In the genomic region with DNA sequence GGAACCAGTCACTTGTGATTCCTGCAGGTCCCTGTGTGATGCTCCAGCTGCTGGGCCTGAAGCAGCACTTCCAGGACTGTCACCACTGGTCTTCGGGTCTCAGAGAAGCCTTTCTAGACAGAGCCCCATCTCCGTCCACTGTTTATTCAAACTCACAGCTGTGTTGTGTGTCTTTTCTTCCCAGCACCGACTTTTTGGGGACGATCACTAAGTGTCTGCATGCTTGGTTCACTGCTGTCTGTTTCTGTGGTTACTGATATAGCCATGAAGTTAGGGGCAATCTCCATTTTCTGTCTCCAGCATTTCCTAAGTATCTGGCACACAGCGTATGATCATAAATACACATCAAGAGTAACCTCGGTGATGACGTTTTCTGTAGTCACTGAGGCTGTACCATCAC, we compare ENCODE assay signal across 17 mouse cellular contexts.
A peak's percentile ranks its signal among the peaks of the same experiment; 100 is the strongest.
DNase-seq lines count a peak whose midpoint lies in the region; ATAC-seq and TF ChIP-seq lines count a peak whose summit lies in the region.
"Had no signal": no experiment of that assay in that cellular context is flagged by ENCODE, and none has a peak within 500 bp of the region (broad histone marks: within the 10 kb centered on the region; RNA-seq: fewer than 3 reads in every experiment).

No protein-coding gene starts in this region.

- no peak overlapping the region for H3K9ac ChIP-seq in limb, embryonic 15.5 days
- H3K9ac ChIP-seq in neural tube, embryonic 11.5 days (ENCODE audit: low read length): peak overlapping the region; percentile 42
- no peak overlapping the region for H3K9ac ChIP-seq in hindbrain, postnatal 0 days (replicated peaks; ENCODE audit: low read length)
- H3K9ac ChIP-seq: forebrain, embryonic 15.5 days had no signal

- no peak overlapping the region for H3K4me3 ChIP-seq in limb, embryonic 15.5 days
- H3K4me3 ChIP-seq in limb, embryonic 10.5 days: no peak overlapping the region
- H3K4me3 ChIP-seq in neural tube, embryonic 11.5 days (ENCODE audit: low read depth, low read length): no peak overlapping the region
- no peak overlapping the region for H3K4me3 ChIP-seq in hindbrain, postnatal 0 days (ENCODE audit: low read length)
- H3K4me3 ChIP-seq: forebrain, embryonic 15.5 days; heart, embryonic 10.5 days; layer of hippocampus, adult 2 months had no signal

- no peaks in the 10 kb centered on the region for H3K36me3 ChIP-seq in limb, embryonic 15.5 days
- no peaks in the 10 kb centered on the region for H3K36me3 ChIP-seq in limb, embryonic 10.5 days
- H3K36me3 ChIP-seq in neural tube, embryonic 11.5 days (ENCODE audit: control insufficient read depth, insufficient read depth, low read length): no peaks in the 10 kb centered on the region
- no peaks in the 10 kb centered on the region for H3K36me3 ChIP-seq in hindbrain, postnatal 0 days (ENCODE audit: insufficient read depth, low read length)
- H3K36me3 ChIP-seq: forebrain, embryonic 15.5 days; heart, embryonic 10.5 days had no signal

- H3K4me2 ChIP-seq in limb, embryonic 15.5 days: no peak overlapping the region
- H3K4me2 ChIP-seq in neural tube, embryonic 11.5 days (ENCODE audit: low read depth): no peak overlapping the region
- no peak overlapping the region for H3K4me2 ChIP-seq in hindbrain, postnatal 0 days (ENCODE audit: low read depth, low read length)
- H3K4me2 ChIP-seq: forebrain, embryonic 15.5 days; liver, embryonic 11.5 days had no signal

- no peaks in the 10 kb centered on the region for H3K9me3 ChIP-seq in limb, embryonic 15.5 days
- H3K9me3 ChIP-seq in limb, embryonic 10.5 days (replicated peaks): no peaks in the 10 kb centered on the region
- H3K9me3 ChIP-seq in neural tube, embryonic 11.5 days (ENCODE audit: control insufficient read depth, low read length): 0 out of 2 replicates have a peak, but pooled peaks cover 2% of the 10 kb centered on the region
- no peaks in the 10 kb centered on the region for H3K9me3 ChIP-seq in hindbrain, postnatal 0 days (ENCODE audit: low read length)
- H3K9me3 ChIP-seq: forebrain, embryonic 15.5 days; heart, embryonic 10.5 days had no signal

- WGBS in limb, embryonic 15.5 days: 78% methylated on average over 7 of the region's 7 CpGs
- WGBS in limb, embryonic 10.5 days: 87% methylated on average over 7 of the region's 7 CpGs
- WGBS in neural tube, embryonic 11.5 days: 54% methylated on average over 7 of the region's 7 CpGs
- 35% methylated on average over 7 of the region's 7 CpGs for WGBS in hindbrain, postnatal 0 days

- no peak for DNase-seq in limb, embryonic 10.5 days (ENCODE audit: low spot score)
- no peak for DNase-seq in neural tube, embryonic 11.5 days (ENCODE audit: low spot score)
- DNase-seq in neural tube, embryonic 10.5 days (ENCODE audit: extremely low spot score, low spot score): no peak
- DNase-seq in hindbrain, postnatal 0 days (ENCODE audit: low spot score): no peak
- no peak for DNase-seq in kidney, adult 18-20 months
- DNase-seq: cerebellum, adult 18-20 months; cerebellum, postnatal 25 days; kidney, adult 11 months; kidney, postnatal 14 days; left cerebral cortex, postnatal 4 days; right cerebral cortex, postnatal 25 days had no signal

- H3K27ac ChIP-seq in limb, embryonic 15.5 days: peak overlapping the region; percentile 9; the same call in 1 of the 2 replicates
- no peak overlapping the region for H3K27ac ChIP-seq in limb, embryonic 10.5 days
- 0 out of 2 replicates have a peak overlapping the region, but pooled peaks have one; percentile 44 for H3K27ac ChIP-seq in neural tube, embryonic 11.5 days (ENCODE audit: low read depth, low read length)
- no peak overlapping the region for H3K27ac ChIP-seq in hindbrain, postnatal 0 days
- H3K27ac ChIP-seq: forebrain, embryonic 15.5 days; layer of hippocampus, adult 2 months had no signal

- H3K27me3 ChIP-seq in limb, embryonic 15.5 days: no peaks in the 10 kb centered on the region
- no peaks in the 10 kb centered on the region for H3K27me3 ChIP-seq in limb, embryonic 10.5 days (ENCODE audit: low read depth, poor library complexity, severe bottlenecking)
- no peaks in the 10 kb centered on the region for H3K27me3 ChIP-seq in neural tube, embryonic 11.5 days (ENCODE audit: control insufficient read depth, insufficient read depth, low read length)
- H3K27me3 ChIP-seq in hindbrain, postnatal 0 days (ENCODE audit: insufficient read depth, low read length): no peaks in the 10 kb centered on the region
- H3K27me3 ChIP-seq: forebrain, embryonic 15.5 days had no signal

- ATAC-seq in limb, embryonic 15.5 days (ENCODE audit: insufficient number of reproducible peaks, low FRiP score, low TSS enrichment, low read depth): no peak
- no peak for ATAC-seq in neural tube, embryonic 11.5 days (ENCODE audit: insufficient read depth, low FRiP score, low TSS enrichment)
- peak; percentile 52 for ATAC-seq in hindbrain, postnatal 0 days
- ATAC-seq in CD4-positive, CD25-positive, alpha-beta regulatory T cell, adult 4 months: no peak
- ATAC-seq: forebrain, embryonic 15.5 days had no signal

- TF ChIP-seq CTCF in hindbrain, postnatal 0 days (IDR thresholded peaks at IDR 0.05; ENCODE audit: low read depth): no peak

- H3K4me1 ChIP-seq in limb, embryonic 15.5 days: peaks cover 20% of the 10 kb centered on the region
- peaks cover 34% of the 10 kb centered on the region for H3K4me1 ChIP-seq in limb, embryonic 10.5 days
- peaks cover 38% of the 10 kb centered on the region for H3K4me1 ChIP-seq in neural tube, embryonic 11.5 days (ENCODE audit: control insufficient read depth, insufficient read depth, low read length)
- peaks cover 19% of the 10 kb centered on the region for H3K4me1 ChIP-seq in hindbrain, postnatal 0 days (ENCODE audit: insufficient read depth, low read length)

Comparison
In these comparisons a context has a peak if more than half of its experiments do, and no peak if none do; other contexts are left out.
1. H3K27ac ChIP-seq: peak in limb, embryonic 15.5 days (single experiment) and neural tube, embryonic 11.5 days (single experiment); none in limb, embryonic 10.5 days (single experiment) and hindbrain, postnatal 0 days (single experiment).